Comparison of ENCODE assay signal across 8 mouse cellular contexts in the genomic region with DNA sequence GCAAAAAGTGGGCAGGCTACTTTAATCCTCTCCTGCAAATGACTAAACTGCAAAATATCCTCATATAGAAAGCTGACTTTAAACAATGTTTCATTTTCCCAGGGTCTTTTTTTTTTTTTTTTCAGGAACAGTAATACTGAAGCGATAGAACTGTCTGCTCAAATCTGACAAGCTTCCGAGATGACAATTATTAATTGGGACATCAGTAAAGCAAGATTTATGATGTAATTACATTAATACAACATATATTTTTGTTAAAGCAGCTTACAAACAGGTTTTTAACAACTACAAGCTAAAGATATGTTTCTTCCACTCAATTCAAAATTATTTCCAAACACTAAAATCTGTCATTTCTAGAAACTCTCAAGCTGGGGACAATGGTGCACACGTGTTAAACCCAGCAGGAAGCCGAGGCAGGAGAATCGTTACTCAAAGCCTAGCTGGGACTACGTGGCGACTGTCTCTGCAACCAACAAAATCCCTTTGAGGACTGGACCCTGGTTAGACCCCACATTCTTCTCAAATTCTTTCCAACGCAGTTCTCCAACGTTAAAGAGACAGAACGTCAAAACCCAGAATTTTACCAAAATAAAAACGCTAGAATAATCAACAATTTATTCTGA. TPM values are rescaled to one million over a fixed set of nuclear protein-coding genes. Genes with fewer than 3 reads are reported as not detected.
DNase-seq lines count a peak whose midpoint lies in the region; ATAC-seq and TF ChIP-seq lines count a peak whose summit lies in the region.

No protein-coding gene starts in this region.

- no peaks in the 10 kb centered on the region for H3K9me3 ChIP-seq in lung, embryonic 14.5 days (ENCODE audit: low read depth, low read length)
- no peaks in the 10 kb centered on the region for H3K9me3 ChIP-seq in hindbrain, embryonic 15.5 days
- H3K9me3 ChIP-seq in midbrain, postnatal 0 days (ENCODE audit: low read length), result no peaks in the 10 kb centered on the region

- peak; percentile 53 for DNase-seq in lung, embryonic 14.5 days
- DNase-seq in lung, postnatal 4 days, result no peak
- DNase-seq in embryo, embryonic 10.5 days (ENCODE audit: low spot score), result peak; percentile 66
- DNase-seq in midbrain, postnatal 0 days (ENCODE audit: low spot score), result no peak
- no peak for DNase-seq in gastrocnemius, postnatal 36 days
- no peak for DNase-seq in urinary bladder, adult 18-20 months (ENCODE audit: low spot score in 2 of 2)
- DNase-seq in spleen, postnatal 14 days (ENCODE audit: low spot score in 2 of 2), result no peak

- peak overlapping the region; percentile 92 for H3K9ac ChIP-seq in lung, embryonic 14.5 days
- peak overlapping the region; percentile 83; the same call in 1 of the 2 replicates for H3K9ac ChIP-seq in hindbrain, embryonic 15.5 days
- H3K9ac ChIP-seq in midbrain, postnatal 0 days (replicated peaks; ENCODE audit: low read length, poor library complexity, severe bottlenecking), result no peak overlapping the region

- peak overlapping the region; percentile 84 for H3K4me3 ChIP-seq in lung, embryonic 14.5 days (ENCODE audit: low read depth, low read length)
- peak overlapping the region; percentile 79 for H3K4me3 ChIP-seq in hindbrain, embryonic 15.5 days
- peak overlapping the region; percentile 72 for H3K4me3 ChIP-seq in midbrain, postnatal 0 days (ENCODE audit: low read depth, low read length)

- H3K27ac ChIP-seq in lung, embryonic 14.5 days (ENCODE audit: low read depth), result peak overlapping the region; percentile 99; the same call in 1 of the 2 replicates
- H3K27ac ChIP-seq in hindbrain, embryonic 15.5 days (replicated peaks), result peak overlapping the region; percentile 92; the same call in 1 of the 2 replicates
- H3K27ac ChIP-seq in midbrain, postnatal 0 days (ENCODE audit: low read depth, low read length), result no peak overlapping the region

- H3K27me3 ChIP-seq in lung, embryonic 14.5 days (ENCODE audit: insufficient read depth, low read length), result no peaks in the 10 kb centered on the region
- H3K27me3 ChIP-seq in hindbrain, embryonic 15.5 days, result no peaks in the 10 kb centered on the region
- H3K27me3 ChIP-seq in midbrain, postnatal 0 days (ENCODE audit: insufficient read depth, low read length), result no peaks in the 10 kb centered on the region

- WGBS in lung, embryonic 14.5 days, result 3% methylated on average over 11 of the region's 11 CpGs
- WGBS in hindbrain, embryonic 15.5 days, result 2% methylated on average over 11 of the region's 11 CpGs
- 2% methylated on average over 11 of the region's 11 CpGs for WGBS in midbrain, postnatal 0 days

- H3K4me2 ChIP-seq in lung, embryonic 14.5 days, result peak overlapping the region; percentile 85
- peak overlapping the region; percentile 73 for H3K4me2 ChIP-seq in hindbrain, embryonic 15.5 days
- peak overlapping the region; percentile 77 for H3K4me2 ChIP-seq in midbrain, postnatal 0 days (ENCODE audit: low read depth, low read length, poor library complexity, severe bottlenecking)

- no peak for TF ChIP-seq CTCF in lung, embryonic 14.5 days (IDR thresholded peaks at IDR 0.05; ENCODE audit: low read depth)
- TF ChIP-seq CTCF in midbrain, postnatal 0 days (IDR thresholded peaks at IDR 0.05), result no peak

- intact Hi-C loops in gastrocnemius, postnatal 36 days (cut with DNase I), result no loop called here

- ATAC-seq in lung, embryonic 14.5 days (ENCODE audit: insufficient read depth), result no peak
- ATAC-seq in hindbrain, embryonic 15.5 days (ENCODE audit: low FRiP score, low read depth), result no peak
- ATAC-seq in midbrain, postnatal 0 days (ENCODE audit: low FRiP score), result no peak

- peaks cover 11% of the 10 kb centered on the region for H3K4me1 ChIP-seq in lung, embryonic 14.5 days (ENCODE audit: insufficient read depth)
- peaks cover 38% of the 10 kb centered on the region for H3K4me1 ChIP-seq in hindbrain, embryonic 15.5 days (replicated peaks)
- 0 out of 2 replicates have a peak, but pooled peaks cover 2% of the 10 kb centered on the region for H3K4me1 ChIP-seq in midbrain, postnatal 0 days (ENCODE audit: insufficient read depth, low read length)

- no peaks in the 10 kb centered on the region for H3K36me3 ChIP-seq in lung, embryonic 14.5 days (ENCODE audit: insufficient read depth)
- no peaks in the 10 kb centered on the region for H3K36me3 ChIP-seq in hindbrain, embryonic 15.5 days
- no peaks in the 10 kb centered on the region for H3K36me3 ChIP-seq in midbrain, postnatal 0 days (ENCODE audit: insufficient read depth, low read length)

RNA-seq across cellular contexts. Expression of a gene that starts 1.5 kb away (rescaled TPM):
- 63.7 and 67.3 TPM in 2 replicates for polyA plus RNA-seq in lung, embryonic 14.5 days (2014; fragmentation: Nextera tagmentation; extraction: Ambion mirVana)
- 151 and 154 TPM in 2 replicates for polyA plus RNA-seq in hindbrain, embryonic 15.5 days (2015; fragmentation: Nextera tagmentation; extraction: Ambion mirVana)
- 164 and 181 TPM in 2 replicates for total RNA-seq in midbrain, postnatal 0 days (2014; rRNA removed)
- polyA plus RNA-seq in midbrain, postnatal 0 days (2015; fragmentation: Nextera tagmentation; extraction: Ambion mirVana), result 103 and 109 TPM in 2 replicates
- 10 to 100 TPM; 24.9 to 28.4 TPM for total RNA-seq in gastrocnemius, postnatal 36 days (2021)

RNA-seq across cellular contexts. Expression of a gene that starts 33.0 kb away (rescaled TPM):
- polyA plus RNA-seq in lung, embryonic 14.5 days (2014; fragmentation: Nextera tagmentation; extraction: Ambion mirVana), result 39.5 and 39.7 TPM in 2 replicates
- polyA plus RNA-seq in hindbrain, embryonic 15.5 days (2015; fragmentation: Nextera tagmentation; extraction: Ambion mirVana), result 39.8 and 46.4 TPM in 2 replicates
- total RNA-seq in midbrain, postnatal 0 days (2014; rRNA removed), result 27.7 and 27.8 TPM in 2 replicates
- 43.0 and 45.0 TPM in 2 replicates for polyA plus RNA-seq in midbrain, postnatal 0 days (2015; fragmentation: Nextera tagmentation; extraction: Ambion mirVana)
- total RNA-seq in gastrocnemius, postnatal 36 days (2021), result 10 to 100 TPM; 15.2 to 16.7 TPM

Comparison
In these comparisons a context has a peak if more than half of its experiments do, and no peak if none do; other contexts are left out.
1. DNase-seq: peak in lung, embryonic 14.5 days (single experiment) and embryo, embryonic 10.5 days (single experiment); none in lung, postnatal 4 days (0 of 2), midbrain, postnatal 0 days (single experiment), gastrocnemius, postnatal 36 days (0 of 2), urinary bladder, adult 18-20 months (0 of 2) and spleen, postnatal 14 days (0 of 2).
2. Peak in every context shown above with its lines, with median percentiles within 50 percentile points of each other: H3K4me2 ChIP-seq and H3K4me3 ChIP-seq.